Mouse (Mus musculus) R1 (cell line): ENCODE measurements at regions not wholly inside any gene's neighbourhood (a gene's known extent, or its start where the extent isn't known, plus 50 kb on each side); places are given as distances from the start of the nearest gene placed in this dataset.
A peak's percentile ranks its signal among the peaks of the same experiment; 100 is the strongest.

ENCODE experiments used
- DNase-seq: peaks from one replicate; pipeline ENCODE4 v3.0.0-alpha.2; 2018; ENCODE audit warnings: low read depth, low spot score

DNA sequence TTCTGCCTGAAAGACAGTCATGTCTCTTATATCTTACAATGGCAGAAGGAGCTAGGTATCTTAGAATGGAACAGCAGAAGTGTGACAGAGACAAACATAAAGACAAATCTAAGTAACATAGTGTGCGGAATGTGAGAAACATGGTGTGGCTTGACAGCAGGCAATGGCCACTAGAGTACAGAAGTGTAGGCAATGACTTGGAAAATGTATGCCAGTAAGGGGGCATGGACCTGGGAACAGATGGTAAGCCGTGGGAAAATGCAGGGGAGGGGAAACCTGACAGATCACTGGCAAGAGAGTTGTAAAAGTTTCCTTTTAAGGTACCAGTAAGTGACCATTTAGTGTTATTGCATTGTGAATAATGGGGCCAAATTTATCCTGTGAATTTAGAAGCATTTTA, 1238.0 kb upstream of the Slc7a12 start:
- DNase-seq = no peak

DNA sequence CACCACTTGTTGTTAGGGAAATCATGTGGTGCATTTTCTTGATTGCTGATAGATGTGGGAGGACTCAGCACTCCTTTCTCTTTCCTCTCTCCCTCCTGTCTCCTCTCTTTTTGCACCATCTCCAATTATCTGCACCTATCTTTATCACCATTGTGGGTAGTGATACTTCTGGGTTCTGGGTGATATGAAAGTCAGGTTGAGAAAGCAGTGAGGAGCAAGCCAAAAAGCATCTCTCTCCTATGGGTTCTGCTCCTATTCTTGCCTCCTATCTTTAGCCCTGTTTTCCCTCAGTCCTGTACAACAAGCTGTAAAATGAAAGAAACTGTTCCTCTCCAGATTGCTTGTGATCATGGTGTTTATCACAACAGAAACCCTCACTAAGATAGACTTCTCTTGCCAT, 1233.0 kb upstream of the Slc7a12 start:
- no peak for DNase-seq

DNA sequence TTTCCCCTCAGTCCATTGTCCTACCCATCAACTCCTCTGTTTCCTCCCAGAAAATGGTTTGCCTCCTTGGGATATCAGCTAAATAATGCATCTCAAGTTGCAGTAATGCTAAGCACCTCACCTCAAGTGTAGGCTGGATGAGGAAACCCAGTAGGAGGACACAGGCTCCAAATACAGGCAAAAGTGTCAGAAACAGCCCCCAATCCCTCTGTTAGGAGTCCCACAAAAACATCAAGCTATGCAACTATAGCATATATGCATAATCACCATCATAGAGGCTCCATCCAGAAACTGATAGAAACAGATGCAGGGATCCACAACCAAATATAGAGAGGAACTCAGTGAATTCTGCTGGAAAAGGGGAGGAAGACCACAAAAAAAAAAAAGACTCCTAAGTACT, 1231.7 kb upstream of the Slc7a12 start:
- DNase-seq = no peak

DNA sequence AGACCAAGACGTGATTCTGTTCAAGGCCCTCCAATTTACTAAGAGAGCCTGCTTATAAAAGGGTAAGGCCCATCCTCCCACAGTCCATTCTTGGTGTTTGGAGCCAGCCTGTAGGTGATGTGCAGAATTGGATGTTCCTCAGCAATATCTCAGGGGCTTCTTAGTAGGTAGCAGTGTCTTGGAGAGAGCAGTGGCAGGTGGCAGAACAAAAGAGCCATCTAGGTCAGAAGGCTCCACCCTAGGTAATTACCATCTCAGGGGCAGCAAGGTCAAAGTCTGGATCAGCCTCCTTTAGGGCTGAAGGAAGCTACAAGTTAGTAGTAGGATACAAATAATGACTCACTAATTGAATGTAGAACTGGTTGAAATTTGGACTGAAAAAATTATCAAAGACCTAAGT, 1229.8 kb upstream of the Slc7a12 start:
- peak; percentile 69 for DNase-seq

DNA sequence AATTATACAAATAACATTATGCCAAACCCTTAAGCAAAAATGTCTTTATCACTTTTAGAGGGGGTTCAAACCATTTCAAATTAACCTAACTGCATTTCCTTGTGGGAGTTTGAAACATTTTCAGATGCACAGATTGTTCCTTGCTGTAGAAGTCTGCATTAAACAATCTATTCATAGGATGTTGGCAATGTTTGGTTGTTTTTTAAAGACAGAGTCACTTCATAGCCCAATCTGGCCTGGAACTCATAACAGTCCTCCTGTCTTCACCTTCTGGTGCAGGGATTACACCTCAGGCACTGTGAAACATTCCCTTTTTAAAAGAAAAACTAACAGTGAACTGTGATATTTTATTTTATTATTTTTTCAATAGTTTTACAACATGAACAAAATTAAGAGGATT, 1226.4 kb upstream of the Slc7a12 start:
- no peak for DNase-seq
